Mouse (Mus musculus): ENCODE measurements around the gene Ptgs2. TPM values are rescaled to one million over a fixed set of nuclear protein-coding genes. Genes with fewer than 3 reads are reported as not detected.
A peak's percentile ranks its signal among the peaks of the same experiment; 100 is the strongest.

Gene Ptgs2
- 0.09 and 0.22 TPM in 2 replicates for polyA plus RNA-seq (2015; fragmentation: Nextera tagmentation; extraction: Ambion mirVana)

GRCm38 (mm10) chr1:150099790-150100333, at the start of gene Ptgs2:
Ptgs2 (plus strand) TSS chr1:150100031.
- 0 out of 2 replicates have a peak, but pooled peaks cover 4% of the 10 kb centered on the region for H3K27me3 ChIP-seq (ENCODE audit: control insufficient read depth, insufficient read depth, low read length)
- H3K4me3 ChIP-seq (ENCODE audit: low read length): peak within 1 kb of the TSS; percentile 53
- 1% methylated on average over 26 of the region's 26 CpGs for WGBS
- H3K9ac ChIP-seq (ENCODE audit: low read length): peak within 1 kb of the TSS; percentile 51
- H3K27ac ChIP-seq (ENCODE audit: low read length): no peak within 1 kb of the TSS
- ATAC-seq (replicated peaks; ENCODE audit: extremely low read depth, insufficient read depth, low FRiP score): peak; percentile 37; the same call in 1 of the 2 replicates
- peak within 1 kb of the TSS; percentile 87 for H3K4me2 ChIP-seq (ENCODE audit: low read depth, low read length)
- no peaks in the 10 kb centered on the region for H3K9me3 ChIP-seq (replicated peaks; ENCODE audit: control insufficient read depth, low read length)
- no peaks in the 10 kb centered on the region for H3K36me3 ChIP-seq (ENCODE audit: control insufficient read depth, insufficient read depth)
- peaks cover 7% of the 10 kb centered on the region; the same call in 1 of the 2 replicates for H3K4me1 ChIP-seq (ENCODE audit: control insufficient read depth, insufficient read depth, low read length)

DNA sequence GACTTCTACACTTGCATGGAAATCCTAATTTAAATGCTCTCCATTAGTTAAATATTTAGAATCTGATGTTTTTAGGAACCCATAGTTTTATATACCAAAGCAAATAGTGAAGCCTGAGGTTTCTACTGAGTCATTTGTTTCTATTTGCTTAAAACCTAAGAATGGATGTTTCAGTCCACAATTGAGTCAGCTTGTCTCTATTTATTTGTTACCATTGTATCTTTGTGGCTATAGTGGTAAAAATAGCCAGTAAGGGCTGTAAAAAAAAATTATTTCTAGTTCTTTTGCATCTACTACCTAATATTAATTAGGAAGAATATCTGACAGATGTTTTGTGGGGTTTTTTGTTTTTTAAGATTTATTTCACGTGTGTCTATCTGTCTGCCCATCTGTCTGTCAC, 49.6 kb upstream of the Ptgs2 start:
- Histone ChIP-seq H3K4me1 (ENCODE audit: control insufficient read depth, insufficient read depth, low read length) (no peaks in the 10 kb centered on the region), H3K36me3 (ENCODE audit: control insufficient read depth, insufficient read depth) (no peaks in the 10 kb centered on the region), H3K4me2 (ENCODE audit: low read depth, low read length) (no peak overlapping the region), H3K9me3 (replicated peaks; ENCODE audit: control insufficient read depth, low read length) (no peaks in the 10 kb centered on the region), H3K4me3 (ENCODE audit: low read length) (no peak overlapping the region), H3K27ac (ENCODE audit: low read length) (no peak overlapping the region), H3K27me3 (ENCODE audit: control insufficient read depth, insufficient read depth, low read length) (no peaks in the 10 kb centered on the region), H3K9ac (ENCODE audit: low read length) (no peak overlapping the region)
- ATAC-seq (replicated peaks; ENCODE audit: extremely low read depth, insufficient read depth, low FRiP score): no peak
- WGBS: 71% methylated on average over 1 of the region's 1 CpGs

DNA sequence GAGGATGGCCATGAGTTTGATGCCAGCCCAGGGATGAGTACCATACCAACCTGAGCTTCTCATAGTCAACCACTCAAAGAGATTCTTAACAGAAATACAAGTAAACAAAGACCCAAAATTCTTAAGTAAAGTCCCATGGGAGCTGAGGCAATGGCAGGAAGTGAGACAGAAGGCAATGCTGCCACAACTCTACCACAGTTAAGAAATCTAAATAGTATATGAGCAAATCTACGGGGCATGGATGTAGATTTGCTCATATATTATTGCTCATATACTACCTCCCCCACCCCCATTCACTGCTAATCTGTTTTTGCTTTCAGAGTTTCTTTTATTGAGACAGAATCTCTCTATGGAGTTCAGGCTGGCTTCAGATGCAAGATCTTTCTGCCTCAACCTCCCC, 34.1 kb upstream of the Ptgs2 start:
- H3K4me3 ChIP-seq (ENCODE audit: low read length): no peak overlapping the region
- H3K9me3 ChIP-seq (replicated peaks; ENCODE audit: control insufficient read depth, low read length): no peaks in the 10 kb centered on the region
- no peak overlapping the region for H3K9ac ChIP-seq (ENCODE audit: low read length)
- 66% methylated on average over 1 of the region's 1 CpGs for whole genome bisulfite sequencing
- H3K27me3 ChIP-seq (ENCODE audit: control insufficient read depth, insufficient read depth, low read length): no peaks in the 10 kb centered on the region
- no peaks in the 10 kb centered on the region for H3K36me3 ChIP-seq (ENCODE audit: control insufficient read depth, insufficient read depth)
- H3K4me2 ChIP-seq (ENCODE audit: low read depth, low read length): no peak overlapping the region
- H3K27ac ChIP-seq (ENCODE audit: low read length): no peak overlapping the region
- H3K4me1 ChIP-seq (ENCODE audit: control insufficient read depth, insufficient read depth, low read length): no peaks in the 10 kb centered on the region
- no peak for ATAC-seq (replicated peaks; ENCODE audit: extremely low read depth, insufficient read depth, low FRiP score)

- no peak for ATAC-seq (replicated peaks; ENCODE audit: extremely low read depth, insufficient read depth, low FRiP score)
- no peak overlapping the region for H3K27ac ChIP-seq (ENCODE audit: low read length)
These were observed 27.0 kb upstream of the Ptgs2 start for GRCm38 (mm10) chr1:150072880-150073279.

GRCm38 (mm10) chr1:150074609-150075008, 25.2 kb upstream of the Ptgs2 start:
- Histone ChIP-seq H3K27ac (ENCODE audit: low read length) (no peak overlapping the region), H3K4me2 (ENCODE audit: low read depth, low read length) (no peak overlapping the region), H3K9me3 (replicated peaks; ENCODE audit: control insufficient read depth, low read length) (no peaks in the 10 kb centered on the region), H3K27me3 (ENCODE audit: control insufficient read depth, insufficient read depth, low read length) (no peaks in the 10 kb centered on the region), H3K4me3 (ENCODE audit: low read length) (no peak overlapping the region), H3K4me1 (ENCODE audit: control insufficient read depth, insufficient read depth, low read length) (no peaks in the 10 kb centered on the region), H3K9ac (ENCODE audit: low read length) (no peak overlapping the region), H3K36me3 (ENCODE audit: control insufficient read depth, insufficient read depth) (no peaks in the 10 kb centered on the region)
- ATAC-seq (replicated peaks; ENCODE audit: extremely low read depth, insufficient read depth, low FRiP score): no peak
- 44% methylated on average over 1 of the region's 1 CpGs for WGBS

More at GRCm38 (mm10) chr1:150072880-150073279, 27.0 kb upstream of the Ptgs2 start:
- no peak overlapping the region for H3K4me2 ChIP-seq (ENCODE audit: low read depth, low read length)
- H3K4me1 ChIP-seq (ENCODE audit: control insufficient read depth, insufficient read depth, low read length): no peaks in the 10 kb centered on the region
- H3K9ac ChIP-seq (ENCODE audit: low read length): no peak overlapping the region
- no peaks in the 10 kb centered on the region for H3K9me3 ChIP-seq (replicated peaks; ENCODE audit: control insufficient read depth, low read length)
- H3K27me3 ChIP-seq (ENCODE audit: control insufficient read depth, insufficient read depth, low read length): no peaks in the 10 kb centered on the region
- 74% methylated on average over 3 of the region's 3 CpGs for WGBS
- H3K36me3 ChIP-seq (ENCODE audit: control insufficient read depth, insufficient read depth): no peaks in the 10 kb centered on the region
- no peak overlapping the region for H3K4me3 ChIP-seq (ENCODE audit: low read length)

GRCm38 (mm10) chr1:150089040-150089692, 10.7 kb upstream of the Ptgs2 start:
- no peak overlapping the region for H3K9ac ChIP-seq (ENCODE audit: low read length)
- H3K4me2 ChIP-seq (ENCODE audit: low read depth, low read length): no peak overlapping the region
- no peaks in the 10 kb centered on the region for H3K4me1 ChIP-seq (ENCODE audit: control insufficient read depth, insufficient read depth, low read length)
- no peak overlapping the region for H3K4me3 ChIP-seq (ENCODE audit: low read length)
- peaks cover 6% of the 10 kb centered on the region; the same call in 1 of the 2 replicates for H3K9me3 ChIP-seq (replicated peaks; ENCODE audit: control insufficient read depth, low read length)
- WGBS: 69% methylated on average over 6 of the region's 6 CpGs
- no peaks in the 10 kb centered on the region for H3K27me3 ChIP-seq (ENCODE audit: control insufficient read depth, insufficient read depth, low read length)
- no peak for ATAC-seq (replicated peaks; ENCODE audit: extremely low read depth, insufficient read depth, low FRiP score)
- no peak overlapping the region for H3K27ac ChIP-seq (ENCODE audit: low read length)
- no peaks in the 10 kb centered on the region for H3K36me3 ChIP-seq (ENCODE audit: control insufficient read depth, insufficient read depth)

DNA sequence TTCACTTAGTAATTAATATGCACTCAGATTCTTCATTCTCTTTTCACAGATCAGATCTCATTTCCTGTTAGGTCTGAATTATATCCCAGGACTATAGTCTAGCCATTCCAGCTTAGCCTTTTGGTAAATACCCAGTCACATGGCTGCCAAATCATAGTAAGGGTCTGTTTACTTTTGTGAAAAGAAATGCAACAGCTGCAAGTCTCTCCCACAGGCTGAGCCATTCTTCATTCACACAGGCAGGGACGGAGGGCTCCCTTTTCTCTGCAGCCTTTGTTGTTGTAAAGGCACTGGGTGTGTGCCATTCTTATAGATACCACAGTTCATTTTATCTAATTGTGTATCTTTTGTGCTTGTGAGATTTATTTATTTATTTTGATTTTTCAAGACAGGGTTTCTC, 9.6 kb upstream of the Ptgs2 start:
- Histone ChIP-seq H3K36me3 (ENCODE audit: control insufficient read depth, insufficient read depth) (no peaks in the 10 kb centered on the region), H3K4me1 (ENCODE audit: control insufficient read depth, insufficient read depth, low read length) (no peaks in the 10 kb centered on the region), H3K4me2 (ENCODE audit: low read depth, low read length) (no peak overlapping the region), H3K9me3 (replicated peaks; ENCODE audit: control insufficient read depth, low read length) (peaks cover 6% of the 10 kb centered on the region; the same call in 1 of the 2 replicates), H3K27me3 (ENCODE audit: control insufficient read depth, insufficient read depth, low read length) (no peaks in the 10 kb centered on the region), H3K9ac (ENCODE audit: low read length) (no peak overlapping the region), H3K4me3 (ENCODE audit: low read length) (no peak overlapping the region), H3K27ac (ENCODE audit: low read length) (no peak overlapping the region)
- ATAC-seq (replicated peaks; ENCODE audit: extremely low read depth, insufficient read depth, low FRiP score): no peak
- 57% methylated on average over 1 of the region's 1 CpGs for WGBS

DNA sequence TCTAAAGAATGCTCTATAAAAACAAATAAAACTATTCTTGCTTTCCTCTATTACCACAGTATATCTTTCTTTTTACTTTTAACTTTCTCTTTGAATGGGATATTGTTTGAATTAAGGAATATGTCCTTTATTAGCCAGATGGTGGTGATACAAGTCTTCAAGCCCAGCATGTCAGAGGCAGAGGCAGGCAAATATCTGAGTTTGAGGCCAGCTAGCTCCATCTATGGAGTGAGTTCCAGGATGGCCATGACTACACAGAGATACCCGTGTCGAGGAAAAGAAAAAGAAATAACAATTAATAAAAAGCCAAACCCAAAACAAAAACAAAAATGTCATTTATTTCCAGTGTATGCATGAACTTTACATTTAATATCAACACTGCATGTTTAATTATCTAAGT, 2.8 kb upstream of the Ptgs2 start:
- ATAC-seq (replicated peaks; ENCODE audit: extremely low read depth, insufficient read depth, low FRiP score): no peak
- no peak overlapping the region for H3K4me3 ChIP-seq (ENCODE audit: low read length)
- H3K9ac ChIP-seq (ENCODE audit: low read length): no peak overlapping the region
- 83% methylated on average over 2 of the region's 2 CpGs for WGBS
- H3K36me3 ChIP-seq (ENCODE audit: control insufficient read depth, insufficient read depth): no peaks in the 10 kb centered on the region
- H3K9me3 ChIP-seq (replicated peaks; ENCODE audit: control insufficient read depth, low read length): peaks cover 6% of the 10 kb centered on the region; the same call in 1 of the 2 replicates
- H3K27ac ChIP-seq (ENCODE audit: low read length): no peak overlapping the region
- no peak overlapping the region for H3K4me2 ChIP-seq (ENCODE audit: low read depth, low read length)
- 0 out of 2 replicates have a peak, but pooled peaks cover 4% of the 10 kb centered on the region for H3K27me3 ChIP-seq (ENCODE audit: control insufficient read depth, insufficient read depth, low read length)
- peaks cover 7% of the 10 kb centered on the region; the same call in 1 of the 2 replicates for H3K4me1 ChIP-seq (ENCODE audit: control insufficient read depth, insufficient read depth, low read length)

DNA sequence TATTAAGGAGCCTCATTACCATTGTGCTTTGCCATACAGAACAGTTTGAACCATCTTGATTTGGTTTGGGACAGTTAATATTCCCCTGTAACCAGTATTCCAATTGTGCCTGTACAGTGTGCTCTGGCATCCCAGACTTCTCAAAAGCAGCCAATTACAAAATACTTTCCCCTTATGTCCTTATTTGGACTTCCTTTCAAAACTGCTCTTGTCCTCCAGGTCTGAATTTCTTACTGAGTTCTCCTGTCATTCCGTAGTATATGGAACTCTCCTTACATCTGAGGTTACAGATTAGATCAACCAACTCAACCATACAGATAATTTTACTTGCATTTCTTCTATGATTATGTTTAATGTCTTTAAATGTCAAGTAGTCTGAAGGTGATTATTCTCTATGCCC, 2.1 kb upstream of the Ptgs2 start:
- ATAC-seq (replicated peaks; ENCODE audit: extremely low read depth, insufficient read depth, low FRiP score): no peak
- Histone ChIP-seq H3K27me3 (ENCODE audit: control insufficient read depth, insufficient read depth, low read length) (0 out of 2 replicates have a peak, but pooled peaks cover 4% of the 10 kb centered on the region), H3K36me3 (ENCODE audit: control insufficient read depth, insufficient read depth) (no peaks in the 10 kb centered on the region), H3K27ac (ENCODE audit: low read length) (no peak overlapping the region), H3K4me1 (ENCODE audit: control insufficient read depth, insufficient read depth, low read length) (peaks cover 7% of the 10 kb centered on the region; the same call in 1 of the 2 replicates), H3K4me3 (ENCODE audit: low read length) (no peak overlapping the region), H3K9ac (ENCODE audit: low read length) (no peak overlapping the region), H3K4me2 (ENCODE audit: low read depth, low read length) (no peak overlapping the region), H3K9me3 (replicated peaks; ENCODE audit: control insufficient read depth, low read length) (peaks cover 5% of the 10 kb centered on the region; the same call in 1 of the 2 replicates)
- 53% methylated on average over 1 of the region's 1 CpGs for WGBS

Data from heart, embryonic 16.5 days (tissue).